9 mouse cellular contexts compared by ENCODE assay signal in genomic region chr3:102995233-102995604, GRCm38 (mm10). TPM values are rescaled to one million over a fixed set of nuclear protein-coding genes. Genes with fewer than 3 reads are reported as not detected.
DNase-seq lines count a peak whose midpoint lies in the region; ATAC-seq and TF ChIP-seq lines count a peak whose summit lies in the region.
"Had no signal": no experiment of that assay in that cellular context is flagged by ENCODE, and none has a peak within 500 bp of the region (broad histone marks: within the 10 kb centered on the region; RNA-seq: fewer than 3 reads in every experiment).

No protein-coding gene starts in this region.

- no peak for DNase-seq in frontal cortex, adult 2 months (ENCODE audit: extremely low spot score in 1 of 2, low spot score in 1 of 2)
- DNase-seq in spleen, adult 2 months (ENCODE audit: low read depth in 1 of 2, low spot score in 2 of 2), result no peak
- no peak for DNase-seq in spleen, adult 18-20 months
- DNase-seq in liver, embryonic 13.5 days, result no peak
- DNase-seq in urinary bladder, postnatal 14 days (ENCODE audit: low spot score), result no peak
- no peak for DNase-seq in spleen, postnatal 36 days (ENCODE audit: low spot score in 2 of 2)
- no peak for DNase-seq in layer of hippocampus, adult 18-20 months (ENCODE audit: low spot score in 2 of 2)

- peaks cover 3% of the 10 kb centered on the region for H3K4me1 ChIP-seq in spleen, adult 2 months (ENCODE audit: control insufficient read depth, insufficient read depth, insufficient read length)
- H3K4me1 ChIP-seq in liver, embryonic 13.5 days (replicated peaks), result peaks cover 24% of the 10 kb centered on the region

- H3K4me3 ChIP-seq in spleen, adult 2 months (ENCODE audit: extremely low read depth, insufficient read depth, insufficient read length), result peak overlapping the region; percentile 91; the same call in 1 of the 2 replicates
- H3K4me3 ChIP-seq in liver, embryonic 13.5 days (replicated peaks), result peak overlapping the region; percentile 75

- peak overlapping the region; percentile 100 for H3K27ac ChIP-seq in spleen, adult 2 months (ENCODE audit: insufficient read depth, low read length)
- peak overlapping the region; percentile 88 for H3K27ac ChIP-seq in liver, embryonic 13.5 days

- no peak for TF ChIP-seq POLR2A in spleen, adult 2 months (IDR thresholded peaks at IDR 0.05; ENCODE audit: low read depth, low read length)

- WGBS in spleen, adult 2 months, result 38% methylated on average over 7 of the region's 7 CpGs
- 43% methylated on average over 7 of the region's 7 CpGs for WGBS in liver, embryonic 13.5 days (ENCODE audit: insufficient replicate concordance)

- H3K27me3 ChIP-seq in spleen, adult 2 months (ENCODE audit: control insufficient read depth, insufficient read depth, low read length), result no peaks in the 10 kb centered on the region
- no peaks in the 10 kb centered on the region for H3K27me3 ChIP-seq in liver, embryonic 13.5 days

- no peak for TF ChIP-seq CTCF in spleen, adult 2 months (IDR thresholded peaks at IDR 0.05; ENCODE audit: extremely low read depth, insufficient read depth, insufficient read length, insufficient replicate concordance)

- H3K36me3 ChIP-seq in spleen, adult 2 months (ENCODE audit: control insufficient read depth, insufficient read depth, low read length), result peaks cover 13% of the 10 kb centered on the region
- H3K36me3 ChIP-seq in liver, embryonic 13.5 days, result peaks cover 10% of the 10 kb centered on the region

- no peak overlapping the region for H3K9ac ChIP-seq in liver, embryonic 13.5 days

- peak overlapping the region; percentile 76 for H3K4me2 ChIP-seq in liver, embryonic 13.5 days

- ATAC-seq in frontal cortex, adult (ENCODE audit: low TSS enrichment), result peak; percentile 58
- ATAC-seq in liver, embryonic 13.5 days (ENCODE audit: low read depth), result no peak

- H3K9me3 ChIP-seq in liver, embryonic 13.5 days (replicated peaks), result no peaks in the 10 kb centered on the region

RNA-seq across cellular contexts. Expression of gene Sike1, which starts 0.3 kb away (rescaled TPM):
- polyA plus RNA-seq in frontal cortex, adult 2 months (2012; rRNA removed), result 34.4 and 36.9 TPM in 2 replicates
- 26.5 and 26.8 TPM in 2 replicates for polyA plus RNA-seq in spleen, adult 2 months (2012; rRNA removed)
- 17.4 and 18.9 TPM in 2 replicates for polyA plus RNA-seq in liver, embryonic 13.5 days (2015; fragmentation: Nextera tagmentation; extraction: Ambion mirVana)
- 10 to 100 TPM; 64.1 to 65.3 TPM for total RNA-seq in layer of hippocampus, adult 18-20 months (2021)

RNA-seq across cellular contexts. Expression of gene Csde1, which starts 25.0 kb away (rescaled TPM):
- 88.3 and 91.6 TPM in 2 replicates for polyA plus RNA-seq in frontal cortex, adult 2 months (2012; rRNA removed)
- 13.6 and 17.1 TPM in 2 replicates for polyA plus RNA-seq in spleen, adult 2 months (2012; rRNA removed)
- 136 and 170 TPM in 2 replicates for polyA plus RNA-seq in liver, embryonic 13.5 days (2015; fragmentation: Nextera tagmentation; extraction: Ambion mirVana)
- 100 to 1,000 TPM; 228 to 240 TPM for total RNA-seq in layer of hippocampus, adult 18-20 months (2021)

RNA-seq across cellular contexts. Expression of gene Nr1h5, which starts 31.3 kb away (rescaled TPM):
- 0.04 TPM in 1 of 2 replicates, not detected in the other for polyA plus RNA-seq in frontal cortex, adult 2 months (2012; rRNA removed)
- polyA plus RNA-seq in spleen, adult 2 months (2012; rRNA removed), result not detected in 2 replicates
- polyA plus RNA-seq in liver, embryonic 13.5 days (2015; fragmentation: Nextera tagmentation; extraction: Ambion mirVana), result 4.0 and 4.6 TPM in 2 replicates
- total RNA-seq in layer of hippocampus, adult 18-20 months (2021), result not detected
- total RNA-seq: layer of hippocampus, adult 8-10 months had no signal

RNA-seq across cellular contexts. Expression of gene Sycp1, which starts 59.3 kb away (rescaled TPM):
- polyA plus RNA-seq in frontal cortex, adult 2 months (2012; rRNA removed), result not detected in 2 replicates
- polyA plus RNA-seq in spleen, adult 2 months (2012; rRNA removed), result not detected in 2 replicates
- polyA plus RNA-seq in liver, embryonic 13.5 days (2015; fragmentation: Nextera tagmentation; extraction: Ambion mirVana), result 0.03 and 0.06 TPM in 2 replicates
- not detected for total RNA-seq in layer of hippocampus, adult 18-20 months (2021)
- total RNA-seq: layer of hippocampus, adult 8-10 months had no signal
